Mouse (Mus musculus): ENCODE results near the gene Katnal1. TPM values are rescaled to one million over a fixed set of nuclear protein-coding genes. Genes with fewer than 3 reads are reported as not detected.
A peak's percentile ranks its signal among the peaks of the same experiment; 100 is the strongest.

Gene Katnal1
- total RNA-seq, 2 experiments from 2014 or later: 19.0 to 23.9 TPM

DNA sequence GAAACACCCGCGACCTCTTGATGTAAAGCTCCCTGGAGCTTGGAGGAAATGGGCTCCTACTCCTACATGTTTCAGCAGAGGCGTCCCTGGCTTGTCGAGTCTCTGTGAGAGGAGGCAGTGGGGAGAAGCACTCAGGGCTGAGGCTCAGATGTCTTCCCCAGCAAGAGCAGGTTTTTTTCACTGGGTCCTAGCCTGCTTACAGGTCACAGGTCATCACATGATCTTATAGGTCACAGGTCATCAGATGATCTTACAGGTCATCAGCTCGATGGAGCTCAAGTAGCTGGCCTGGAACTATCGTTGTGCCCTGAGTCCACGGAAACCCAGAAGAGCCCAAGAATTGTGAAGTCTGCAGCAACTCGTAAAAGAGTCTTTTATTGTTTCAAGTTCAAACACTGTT is 4.6 kb upstream of the Katnal1 start:
- no peak for ATAC-seq (replicated peaks; ENCODE audit: low FRiP score, low TSS enrichment, poor library complexity, severe bottlenecking)

- no peak for ATAC-seq (replicated peaks; ENCODE audit: low FRiP score, low TSS enrichment, poor library complexity, severe bottlenecking)
These were observed 2.2 kb upstream of the Katnal1 start for GRCm38 (mm10) chr5:148931301-148931700.

DNA sequence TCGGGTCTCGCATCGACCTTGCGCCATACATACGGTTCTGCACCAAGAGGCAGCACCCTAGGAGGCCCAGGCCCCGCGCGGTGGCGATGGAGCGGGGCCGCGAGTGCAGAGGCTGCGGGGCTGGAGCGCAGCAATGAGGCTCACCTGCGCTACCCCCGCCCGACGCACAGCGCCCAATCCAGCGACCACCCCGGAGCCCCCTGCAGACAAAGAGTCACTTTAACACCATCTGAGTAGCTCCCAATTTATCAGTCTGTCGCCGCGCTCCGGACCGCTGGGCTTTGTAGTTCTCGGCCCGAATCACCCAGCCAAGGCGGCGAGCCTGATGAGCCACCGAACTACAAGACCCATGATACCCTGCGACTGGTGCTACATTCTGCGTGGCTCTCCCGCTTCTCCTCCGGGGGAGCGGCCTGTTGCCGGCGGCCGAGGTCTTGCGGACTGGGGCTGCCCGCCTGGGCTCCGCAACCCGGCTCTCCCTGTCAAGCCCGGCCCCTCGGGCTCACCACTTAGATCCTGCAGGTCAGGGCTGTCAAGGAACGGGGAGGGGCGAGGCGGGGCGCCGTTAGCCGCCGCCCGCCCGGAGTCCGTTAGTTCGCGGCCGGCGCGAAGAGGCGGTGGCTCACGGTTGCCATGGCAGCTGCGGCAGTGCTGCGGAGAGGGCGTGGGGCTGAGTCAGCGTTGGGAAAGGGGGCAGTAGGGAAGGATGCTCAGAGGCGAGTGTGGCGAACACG is 571 bp downstream of the Katnal1 start:
- peak; percentile 89 for ATAC-seq (replicated peaks; ENCODE audit: low FRiP score, low TSS enrichment, poor library complexity, severe bottlenecking)

DNA sequence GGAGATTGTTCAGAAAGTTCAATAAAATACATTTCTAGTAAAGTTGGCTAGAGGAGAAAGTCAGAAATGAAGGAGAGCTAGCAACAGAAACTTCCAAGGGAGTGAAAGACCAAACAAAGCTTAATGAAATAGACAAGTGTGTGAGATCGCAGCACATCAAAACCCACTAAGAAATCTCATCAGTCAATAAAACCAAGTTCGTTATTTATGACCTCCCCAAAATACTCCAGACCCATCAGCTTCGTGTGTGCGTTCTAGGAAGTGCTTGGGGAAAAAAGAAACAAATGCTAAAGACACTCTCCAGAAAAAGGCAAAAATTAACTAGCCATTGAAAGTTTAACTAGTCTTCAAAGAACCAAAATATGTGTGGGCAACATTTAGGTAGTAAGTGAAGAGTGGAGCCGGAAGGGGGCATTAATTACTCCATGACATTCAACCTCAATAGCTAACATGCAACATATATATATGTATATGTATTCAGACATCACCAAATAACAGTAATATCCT is 1.4 kb downstream of the Katnal1 start:
- ATAC-seq (replicated peaks; ENCODE audit: low FRiP score, low TSS enrichment, poor library complexity, severe bottlenecking): no peak

DNA sequence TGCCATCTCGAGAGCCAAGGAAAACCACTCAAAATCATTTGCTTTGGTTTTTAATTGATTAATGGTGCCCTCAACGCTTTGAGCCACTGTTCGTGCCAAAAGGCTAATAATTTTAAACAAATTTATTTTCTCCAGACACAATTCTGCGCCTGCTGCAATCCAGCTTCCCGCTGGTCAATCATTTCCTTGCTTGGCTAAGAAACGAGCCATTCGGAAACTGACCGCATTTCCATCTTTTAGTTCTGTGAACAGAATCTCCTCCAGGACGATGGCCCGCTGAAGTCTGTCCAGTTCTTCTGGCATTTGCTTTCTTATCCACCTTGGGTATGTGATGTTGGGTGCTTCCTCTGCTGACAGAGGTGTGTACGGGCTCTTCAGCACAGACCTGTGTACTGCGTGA is 4.5 kb downstream of the Katnal1 start:
- no peak for ATAC-seq (replicated peaks; ENCODE audit: low FRiP score, low TSS enrichment, poor library complexity, severe bottlenecking)

- no peak for ATAC-seq (replicated peaks; ENCODE audit: low FRiP score, low TSS enrichment, poor library complexity, severe bottlenecking)
These were observed 5.1 kb downstream of the Katnal1 start for GRCm38 (mm10) chr5:148924051-148924450.

DNA sequence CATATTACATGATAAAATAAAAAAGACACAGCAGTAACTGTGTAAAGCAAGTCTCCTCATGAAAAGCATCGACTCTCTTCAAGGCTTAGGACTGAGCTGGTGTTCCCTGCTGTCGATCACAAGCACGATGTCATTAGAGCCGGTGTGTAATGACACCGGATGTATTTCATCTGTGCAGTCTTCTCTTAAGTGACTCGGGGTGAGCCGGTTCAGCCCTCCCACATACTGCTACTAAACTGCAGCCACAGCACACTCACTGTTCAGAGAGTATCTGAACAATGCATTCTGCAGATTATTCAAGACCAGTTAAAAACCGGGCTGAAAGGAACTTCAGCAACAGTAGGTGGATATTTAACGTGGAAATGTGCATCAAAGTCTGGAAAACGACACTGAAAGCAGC is 5.7 kb downstream of the Katnal1 start:
- ATAC-seq (replicated peaks; ENCODE audit: low FRiP score, low TSS enrichment, poor library complexity, severe bottlenecking): no peak

DNA sequence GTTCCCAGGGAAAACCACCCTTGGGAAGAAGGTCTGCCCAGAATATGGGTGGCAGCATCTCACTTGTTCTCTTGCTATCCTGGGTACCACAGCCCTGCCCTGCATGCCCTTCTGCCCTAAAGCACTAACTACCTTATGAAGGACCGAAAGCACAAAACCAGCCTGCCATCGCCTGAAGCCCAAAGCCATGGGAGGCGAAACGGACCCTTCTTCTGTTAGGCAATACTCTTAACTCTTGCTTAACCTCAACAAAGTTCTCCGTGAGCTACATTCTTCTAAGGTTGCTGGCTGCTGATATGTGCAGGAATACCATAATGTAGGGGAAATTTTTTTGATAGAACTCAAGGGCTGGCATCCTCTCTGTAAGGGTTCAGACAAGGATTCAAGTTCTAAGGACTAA is 6.3 kb downstream of the Katnal1 start:
- no peak for ATAC-seq (replicated peaks; ENCODE audit: low FRiP score, low TSS enrichment, poor library complexity, severe bottlenecking)

DNA sequence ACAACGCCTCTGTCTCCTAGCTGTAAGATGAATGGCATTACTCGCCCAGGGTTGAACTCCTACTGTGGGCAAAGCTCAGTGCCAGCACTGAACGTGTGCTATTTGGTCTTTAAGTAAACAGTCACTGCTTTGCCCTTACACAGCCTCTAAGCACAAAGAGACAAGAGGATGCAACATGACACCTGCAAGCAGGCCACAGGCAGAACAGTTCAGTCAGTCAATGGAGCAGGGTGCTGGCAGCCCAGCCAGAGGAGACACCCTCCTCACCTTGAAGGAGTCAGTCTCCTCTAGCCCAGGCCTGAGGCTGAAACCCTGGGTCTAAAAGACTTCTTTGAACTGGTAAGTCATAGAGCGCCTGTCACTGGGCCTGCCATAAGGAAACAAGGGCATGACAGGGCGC is 11.1 kb downstream of the Katnal1 start:
- 0 out of 2 replicates have a peak, but pooled peaks have one; percentile 24 for ATAC-seq (replicated peaks; ENCODE audit: low FRiP score, low TSS enrichment, poor library complexity, severe bottlenecking)

- ATAC-seq (replicated peaks; ENCODE audit: low FRiP score, low TSS enrichment, poor library complexity, severe bottlenecking): no peak
These were observed 12.3 kb downstream of the Katnal1 start for GRCm38 (mm10) chr5:148916775-148917174.

GRCm38 (mm10) chr5:148912262-148912661 is 16.9 kb downstream of the Katnal1 start:
- ATAC-seq (replicated peaks; ENCODE audit: low FRiP score, low TSS enrichment, poor library complexity, severe bottlenecking): no peak

GRCm38 (mm10) chr5:148910066-148910465 is 19.1 kb downstream of the Katnal1 start:
- ATAC-seq (replicated peaks; ENCODE audit: low FRiP score, low TSS enrichment, poor library complexity, severe bottlenecking): no peak

DNA sequence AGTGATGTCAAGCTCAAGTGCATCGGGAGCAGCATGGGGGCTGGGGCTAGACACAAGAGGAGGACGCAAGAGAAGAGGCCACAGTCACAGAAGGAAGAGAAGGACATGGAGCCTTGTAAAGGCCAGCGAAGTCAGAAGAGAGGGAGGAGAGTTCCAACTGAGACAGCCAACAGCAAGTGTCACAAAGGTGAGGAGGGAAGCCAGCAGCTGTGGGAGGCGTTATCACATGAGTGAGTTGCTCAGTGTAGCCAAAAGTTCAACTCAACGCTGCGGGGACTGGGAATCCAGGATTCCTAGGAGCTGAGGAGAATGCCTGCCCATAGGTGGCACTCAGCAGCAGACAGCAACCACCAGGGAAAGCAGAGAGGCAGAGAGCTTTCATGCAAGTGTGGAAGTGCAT is 19.7 kb downstream of the Katnal1 start:
- no peak for ATAC-seq (replicated peaks; ENCODE audit: low FRiP score, low TSS enrichment, poor library complexity, severe bottlenecking)

GRCm38 (mm10) chr5:148909057-148909395 is 20.1 kb downstream of the Katnal1 start:
- no peak for ATAC-seq (replicated peaks; ENCODE audit: low FRiP score, low TSS enrichment, poor library complexity, severe bottlenecking)

- peak; percentile 7; the same call in 1 of the 2 replicates for ATAC-seq (replicated peaks; ENCODE audit: low FRiP score, low TSS enrichment, poor library complexity, severe bottlenecking)
These were observed 20.7 kb downstream of the Katnal1 start for GRCm38 (mm10) chr5:148908191-148909056.

DNA sequence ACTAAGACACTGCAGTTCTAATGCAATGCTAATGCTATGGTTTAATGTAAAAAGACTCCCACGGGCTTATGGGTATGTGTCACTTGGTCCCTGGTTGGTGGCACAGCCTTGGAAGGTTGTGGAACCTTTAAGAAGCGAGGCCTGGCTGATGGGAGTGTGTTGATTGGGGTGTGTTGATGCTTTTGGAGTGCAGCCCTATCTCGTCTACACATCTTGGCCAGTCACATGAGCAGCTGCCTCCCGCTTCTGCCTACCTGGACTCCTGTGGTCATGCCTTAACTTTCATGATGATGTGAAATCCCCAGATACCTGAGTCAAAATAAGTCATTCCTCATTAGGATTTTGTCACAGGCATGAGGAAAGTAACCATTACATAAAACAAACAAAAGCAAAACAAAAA is 22.8 kb downstream of the Katnal1 start:
- 0 out of 2 replicates have a peak, but pooled peaks have one; percentile 19 for ATAC-seq (replicated peaks; ENCODE audit: low FRiP score, low TSS enrichment, poor library complexity, severe bottlenecking)

- ATAC-seq (replicated peaks; ENCODE audit: low FRiP score, low TSS enrichment, poor library complexity, severe bottlenecking): no peak
These were observed 24.3 kb downstream of the Katnal1 start for GRCm38 (mm10) chr5:148904846-148905245.

DNA sequence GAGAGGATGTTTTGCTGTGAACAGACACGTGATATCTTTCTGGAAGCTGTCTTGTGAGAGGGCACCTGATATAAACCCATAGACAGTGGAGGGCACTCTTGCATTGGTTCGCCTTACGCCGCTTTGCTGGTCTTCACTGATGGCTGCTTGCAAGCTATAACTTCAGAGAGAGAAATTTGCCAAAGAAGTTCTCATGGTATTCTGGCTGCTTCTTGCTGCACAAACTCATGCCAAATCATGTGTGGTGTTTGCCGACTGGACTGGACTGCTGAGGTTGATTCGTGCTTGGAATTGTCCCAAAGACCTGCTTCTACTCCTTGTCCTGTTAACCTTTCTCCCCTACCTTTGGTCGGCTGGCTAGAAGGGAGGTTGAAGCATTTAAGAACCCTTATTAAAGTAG is 29.8 kb downstream of the Katnal1 start:
- no peak for ATAC-seq (replicated peaks; ENCODE audit: low FRiP score, low TSS enrichment, poor library complexity, severe bottlenecking)

DNA sequence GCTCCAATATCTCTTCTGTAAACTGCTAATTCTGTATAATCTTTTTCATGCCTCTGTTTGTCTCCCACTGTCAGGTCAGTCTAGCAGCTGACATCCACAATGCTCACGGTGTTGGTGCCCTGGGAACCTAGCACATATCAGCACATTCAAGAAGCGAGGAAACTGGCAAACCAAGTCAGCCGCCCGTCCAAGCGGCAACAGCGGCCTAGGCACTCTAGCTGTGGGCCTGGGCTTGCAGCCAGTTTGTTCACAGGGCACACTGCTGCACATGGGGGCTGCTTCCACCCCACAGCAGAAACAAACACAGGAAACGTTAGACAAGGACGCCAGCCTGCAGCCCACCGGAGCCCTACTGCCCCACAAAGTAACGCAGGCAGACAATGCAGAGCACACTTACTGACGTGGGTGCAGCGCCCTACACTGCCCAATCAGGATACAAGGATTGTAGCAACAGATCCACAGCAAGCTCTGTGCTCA is 31.1 kb downstream of the Katnal1 start:
- ATAC-seq (replicated peaks; ENCODE audit: low FRiP score, low TSS enrichment, poor library complexity, severe bottlenecking): peak; percentile 66

DNA sequence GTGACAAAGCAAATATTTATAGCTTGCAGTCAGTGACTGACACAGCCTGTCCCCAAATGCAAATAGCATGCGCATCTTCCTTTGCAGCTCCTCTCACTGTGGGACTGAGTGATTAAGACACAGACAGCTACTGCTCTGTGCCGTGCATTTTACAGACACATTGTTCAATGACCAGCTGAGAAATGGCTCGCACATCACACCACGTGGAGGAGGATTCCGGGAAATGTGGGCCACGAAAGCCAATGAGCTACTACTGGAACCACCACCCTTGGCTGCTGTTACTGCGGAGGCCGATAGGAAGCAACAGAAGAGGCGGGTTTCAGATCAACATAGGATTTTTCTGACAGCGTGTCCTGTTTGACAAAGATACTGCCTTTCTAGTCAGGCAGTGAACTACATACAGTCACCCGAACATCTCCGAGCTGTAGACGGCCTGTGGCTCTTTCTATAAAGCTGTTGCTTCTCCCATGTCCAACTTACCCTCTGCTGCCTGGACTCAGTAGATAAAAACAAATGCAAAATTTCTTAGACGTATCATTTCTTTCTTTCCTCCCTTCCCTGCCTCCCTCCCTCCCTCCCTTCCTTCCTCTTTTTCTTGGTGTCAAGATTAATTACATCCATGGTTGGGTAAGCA is 31.9 kb downstream of the Katnal1 start:
- ATAC-seq (replicated peaks; ENCODE audit: low FRiP score, low TSS enrichment, poor library complexity, severe bottlenecking): peak; percentile 91

All from megakaryocyte-erythroid progenitor cell, adult 5-6 weeks (primary cell).